Mouse (Mus musculus): ENCODE data around the gene Ankrd11.

GRCm38 (mm10) chr8:122924091-122924490 lies 118.0 kb downstream of the Ankrd11 start:
- TF ChIP-seq CTCF (IDR thresholded peaks at IDR 0.05; ENCODE audit: low read depth, low read length) (no peak), POLR2AphosphoS5 (IDR thresholded peaks at IDR 0.05; ENCODE audit: insufficient replicate concordance, low read depth, low read length) (no peak)

All from G1E (cell line).